Mouse (Mus musculus): ENCODE results near the gene Bclaf1.

Gene Bclaf1

DNA sequence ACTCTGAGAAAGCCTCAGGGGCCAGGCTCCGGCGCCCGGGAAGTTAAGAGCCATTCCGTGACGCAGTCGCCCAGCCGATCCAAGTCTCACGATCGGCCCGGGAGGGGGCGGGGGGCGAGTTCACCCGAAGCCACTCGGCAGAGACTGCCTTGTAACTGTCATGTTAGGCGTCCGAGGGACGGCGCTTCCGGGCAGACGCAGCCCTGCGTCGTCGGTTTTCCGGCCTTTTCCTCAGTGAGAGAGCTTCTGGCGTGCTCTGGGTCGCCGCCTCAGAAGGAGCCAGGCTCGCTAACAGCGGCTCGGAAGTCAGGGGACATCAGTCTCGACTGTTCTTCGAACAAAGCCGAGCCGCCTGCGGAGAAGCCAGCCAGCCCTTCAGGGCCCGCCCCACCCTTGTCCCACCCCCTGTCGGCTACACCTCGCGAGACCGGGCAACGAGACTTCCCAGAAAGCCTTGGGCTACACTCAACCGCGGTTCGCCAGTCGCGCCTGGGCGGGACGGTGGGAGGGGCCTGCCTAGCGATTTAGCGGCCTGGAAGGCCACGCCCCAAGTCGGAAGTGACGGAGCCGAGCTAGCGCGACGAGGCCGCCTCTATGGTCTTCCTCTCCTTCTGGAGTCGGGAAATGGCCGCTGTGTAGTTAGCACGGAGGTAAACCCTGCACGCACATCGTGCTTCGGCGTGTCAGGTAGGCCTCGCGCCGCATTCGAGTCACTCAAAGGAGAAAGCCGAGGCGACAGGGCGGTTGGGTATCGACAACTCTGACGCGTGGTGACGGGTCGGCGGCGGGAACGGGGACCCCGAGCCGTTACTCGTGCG lies at the start of gene Bclaf1:
Gene Bclaf1, plus strand, starts transcription at position 552 of the 818 bp plus-strand sequence.
- DNase-seq: peak; percentile 99

DNA sequence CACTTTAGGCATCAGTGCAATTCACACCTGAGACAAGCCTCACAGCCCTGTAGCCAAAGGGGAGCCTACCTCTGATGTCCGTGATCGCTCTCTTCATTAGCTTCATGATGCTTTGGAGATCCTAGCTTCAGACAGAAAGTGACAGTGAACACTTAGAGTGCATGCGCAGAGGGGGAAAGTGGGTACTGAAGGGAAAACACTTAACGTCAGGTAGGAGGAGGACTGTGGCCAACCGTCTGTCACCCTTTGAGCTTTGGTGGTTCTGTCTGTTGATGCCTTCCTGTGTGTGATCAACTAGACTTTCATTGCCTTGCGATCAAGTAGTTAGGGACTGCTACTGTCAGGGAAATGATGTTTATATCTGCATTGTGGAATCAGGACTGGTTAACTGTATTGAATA lies 49.4 kb upstream of the Bclaf1 start:
- DNase-seq: no peak

DNA sequence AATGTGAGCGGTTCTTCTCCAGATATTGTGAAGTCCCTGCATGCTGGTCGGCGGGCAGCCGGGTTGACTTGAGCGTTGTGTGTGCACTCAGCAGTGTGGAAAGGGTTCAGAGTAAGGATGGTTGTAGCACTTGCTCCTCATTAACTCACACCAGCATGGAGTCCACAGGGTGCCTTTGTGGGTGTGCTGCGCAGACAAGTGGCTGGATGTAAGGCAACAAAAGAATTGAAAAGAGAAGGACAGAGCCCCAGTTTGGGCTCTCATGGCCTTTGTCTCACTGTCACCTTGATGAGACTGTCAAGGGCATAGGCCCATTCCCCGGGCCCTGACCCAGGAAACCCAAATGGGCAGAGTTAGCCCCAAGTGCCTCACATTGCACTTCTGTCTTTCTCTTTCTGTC lies 47.8 kb upstream of the Bclaf1 start:
- no peak for DNase-seq

DNA sequence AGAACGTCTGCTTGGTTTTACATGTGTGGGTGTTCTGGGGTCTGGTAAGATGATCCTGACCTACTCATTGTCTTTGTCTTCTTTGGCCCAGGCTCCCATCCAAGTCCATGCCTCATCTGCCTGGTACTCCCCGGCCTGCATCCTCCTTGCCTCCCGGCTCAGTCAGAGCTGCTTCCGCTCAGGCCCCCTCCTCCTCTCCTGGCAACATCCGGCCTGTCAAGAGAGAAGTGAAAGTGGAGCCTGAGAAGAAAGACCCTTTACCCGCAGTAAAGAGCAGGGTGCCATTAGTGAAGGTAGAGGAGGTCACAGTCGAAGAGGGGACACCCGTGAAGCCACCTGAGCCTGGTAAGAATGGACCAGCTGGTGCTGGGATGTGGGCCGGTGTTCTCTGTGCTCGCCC lies 45.2 kb upstream of the Bclaf1 start:
- no peak for DNase-seq

DNA sequence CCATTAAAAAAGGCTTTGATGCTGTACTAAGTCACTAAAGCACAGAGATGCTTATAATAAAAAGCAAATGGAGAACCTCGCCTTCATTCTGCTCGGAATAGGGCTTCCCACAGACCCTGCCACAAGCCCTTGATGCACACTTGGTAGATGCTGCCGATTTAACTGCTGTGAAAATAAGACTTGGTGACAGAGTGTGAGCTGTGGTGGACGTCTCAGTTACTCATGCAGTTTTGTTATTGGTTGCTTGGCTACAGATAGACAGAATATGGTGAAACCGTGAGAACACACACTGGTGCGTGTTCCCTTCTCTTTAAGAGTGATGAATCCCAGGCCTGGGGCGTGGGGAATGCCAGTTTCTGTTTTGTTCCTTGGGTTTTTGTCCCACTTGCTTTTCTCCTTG lies 43.3 kb upstream of the Bclaf1 start:
- no peak for DNase-seq

DNA sequence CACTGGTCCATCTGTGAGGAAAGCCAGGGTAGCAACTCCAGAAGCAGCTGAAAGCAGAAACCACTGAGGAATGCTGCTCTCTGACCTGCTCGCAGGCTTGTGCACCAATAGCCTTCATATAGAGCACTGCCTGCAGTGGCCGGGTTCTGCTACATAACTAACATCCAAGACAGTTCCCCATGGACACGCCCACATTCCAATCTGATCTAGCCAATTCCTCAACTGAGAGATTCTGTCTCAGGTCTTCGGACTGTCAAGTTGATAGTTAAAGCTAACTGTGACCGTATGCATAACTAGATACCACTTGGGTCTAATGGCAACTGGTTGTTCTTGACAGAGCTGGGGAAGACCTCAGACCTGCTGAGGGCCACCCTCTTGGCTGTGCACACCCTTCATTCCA lies 39.9 kb upstream of the Bclaf1 start:
- DNase-seq: no peak

DNA sequence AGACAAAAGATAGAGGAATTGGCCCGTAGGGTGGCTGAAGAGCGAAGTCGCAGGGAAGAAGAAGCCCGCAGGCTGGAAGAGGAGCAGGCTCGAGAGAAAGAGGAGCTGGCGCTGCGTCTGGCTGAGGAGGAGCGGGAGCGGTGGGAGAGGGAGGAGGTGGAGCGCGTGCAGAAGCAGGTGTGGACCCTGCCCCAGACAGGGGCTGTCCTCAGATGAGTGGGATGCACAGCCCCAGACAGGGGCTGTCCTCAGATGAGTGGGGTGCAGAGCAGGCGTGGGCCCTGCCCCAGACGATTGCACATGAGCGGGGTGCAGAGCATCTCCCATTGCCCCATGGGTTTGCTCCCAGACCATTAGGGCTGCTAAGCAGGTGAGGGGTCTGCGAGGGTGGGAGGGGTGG lies 39.0 kb upstream of the Bclaf1 start:
- no peak for DNase-seq

DNA sequence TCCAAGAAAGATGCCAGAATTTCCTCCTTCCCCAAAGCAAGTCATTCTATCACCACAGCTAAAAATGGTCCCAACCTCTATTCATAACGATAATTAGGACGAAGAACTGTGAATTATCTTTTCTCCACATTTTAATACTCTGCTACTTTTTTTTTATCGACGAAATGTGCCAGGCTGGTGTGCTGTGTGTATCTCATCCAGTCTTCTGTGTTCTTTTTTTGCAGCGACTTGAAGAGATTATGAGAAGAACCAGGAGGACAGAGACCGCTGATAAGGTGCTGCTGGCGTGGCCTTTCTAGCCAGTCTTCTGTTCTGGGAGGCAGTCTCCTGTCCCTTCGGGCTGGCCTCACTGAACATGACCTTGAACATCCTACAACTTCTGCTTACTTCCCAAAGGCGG lies 38.2 kb upstream of the Bclaf1 start:
- DNase-seq: no peak

DNA sequence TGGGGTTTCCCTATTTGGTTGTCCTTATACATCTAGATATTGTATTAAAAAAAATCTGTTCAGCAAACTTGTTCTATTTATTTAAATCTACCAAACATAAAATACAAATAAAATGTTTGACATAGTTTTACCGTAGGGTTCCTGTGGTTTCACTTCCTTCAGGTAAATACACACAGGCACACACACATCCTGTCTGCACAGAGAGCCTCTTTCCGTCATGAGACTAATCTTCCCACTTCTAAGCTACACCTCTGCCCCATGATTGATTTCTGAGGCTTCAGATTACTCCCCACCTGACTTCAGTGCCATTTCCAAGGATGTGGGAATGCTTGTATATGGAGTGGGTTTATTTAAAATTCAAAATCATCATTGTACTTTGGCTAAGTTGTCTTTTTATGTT lies 30.8 kb upstream of the Bclaf1 start:
- DNase-seq: no peak

DNA sequence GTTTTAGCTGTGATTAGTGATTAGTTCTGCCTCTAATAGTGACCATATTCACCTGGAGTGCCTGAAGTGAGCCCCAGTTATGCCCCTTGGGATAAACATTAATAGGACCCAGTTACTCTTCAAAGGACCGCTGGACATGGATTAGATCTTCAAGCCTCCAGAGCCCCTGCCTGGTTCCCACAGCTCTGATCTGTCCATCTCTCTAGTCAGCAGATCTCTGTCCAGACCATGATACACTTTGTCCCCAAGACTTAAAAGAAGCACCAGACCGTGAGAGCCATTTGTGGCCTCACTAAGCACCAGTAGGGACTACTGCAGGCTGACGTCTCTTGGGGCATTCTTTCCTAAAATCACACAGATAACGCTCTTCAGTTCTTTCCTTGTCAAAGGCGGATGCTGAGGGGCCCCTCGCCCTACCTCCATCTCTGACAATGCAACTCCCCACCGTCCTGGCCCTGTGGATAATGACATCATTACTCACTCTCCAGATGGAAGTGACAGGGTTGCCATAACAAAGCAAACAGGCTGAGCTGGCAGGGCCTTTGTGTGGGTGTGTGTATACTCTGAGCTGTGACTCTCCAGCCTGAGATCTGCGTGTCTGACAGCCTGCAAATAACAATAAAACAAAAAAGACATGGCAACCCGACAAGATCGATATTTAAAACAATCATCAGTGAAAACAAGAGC lies 26.8 kb upstream of the Bclaf1 start:
- no peak for DNase-seq

DNA sequence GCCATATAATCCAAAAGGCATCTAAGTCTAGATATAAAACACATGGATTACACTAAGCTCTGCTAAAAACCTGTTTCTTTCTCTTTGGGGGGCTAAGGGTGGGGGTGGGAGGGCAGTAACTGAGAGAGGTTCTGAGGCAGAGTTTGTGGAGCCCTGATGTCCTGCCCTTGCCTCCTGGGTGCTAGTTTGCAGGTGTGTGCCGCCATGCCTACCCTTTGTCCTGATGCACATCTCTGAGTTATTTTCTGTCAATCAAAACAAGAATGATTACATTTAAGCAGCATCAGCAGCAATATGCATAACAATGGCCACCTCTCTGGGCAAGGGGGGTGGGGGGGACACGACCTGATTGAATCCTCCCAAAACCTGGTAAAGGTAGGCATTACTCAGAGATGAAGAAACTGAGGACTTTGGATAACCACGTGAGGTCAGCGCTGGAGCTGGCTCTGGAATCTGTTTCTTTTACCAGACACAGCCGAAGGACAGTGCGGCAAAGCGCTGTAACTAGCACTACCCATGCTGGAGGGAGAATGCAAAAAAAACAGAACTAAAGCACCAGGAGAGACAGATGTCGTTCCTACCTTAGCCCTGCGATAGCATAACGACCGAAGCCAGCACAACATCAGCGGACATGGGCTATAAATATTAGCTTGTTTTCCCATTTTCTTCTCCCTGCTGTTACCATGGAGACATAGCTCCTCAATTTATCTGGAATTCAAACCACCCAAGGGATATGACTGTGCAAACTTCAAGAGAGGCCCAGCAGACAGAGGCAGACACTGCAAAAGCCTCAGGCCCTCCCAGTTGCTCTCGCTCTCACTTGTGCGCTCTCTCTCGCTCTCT lies 26.1 kb upstream of the Bclaf1 start:
- no peak for DNase-seq

DNA sequence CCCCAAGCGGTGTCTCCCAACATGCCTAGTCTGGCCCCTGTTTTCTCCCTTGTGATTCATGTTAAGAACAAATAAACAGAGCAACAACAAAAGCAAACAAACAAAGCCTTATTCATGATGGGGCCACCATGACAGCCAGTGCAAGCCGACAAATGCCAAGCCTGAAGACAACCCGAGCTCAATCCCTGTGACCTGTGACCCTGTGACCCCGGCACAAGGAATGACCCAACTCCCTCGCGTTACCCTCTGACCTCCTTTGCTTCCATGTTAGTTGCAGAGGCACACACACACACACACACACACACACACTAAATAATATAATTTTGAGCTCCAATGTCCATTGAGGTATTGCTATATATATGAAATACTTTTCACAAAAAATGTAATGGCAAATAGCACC lies 24.9 kb upstream of the Bclaf1 start:
- no peak for DNase-seq

DNA sequence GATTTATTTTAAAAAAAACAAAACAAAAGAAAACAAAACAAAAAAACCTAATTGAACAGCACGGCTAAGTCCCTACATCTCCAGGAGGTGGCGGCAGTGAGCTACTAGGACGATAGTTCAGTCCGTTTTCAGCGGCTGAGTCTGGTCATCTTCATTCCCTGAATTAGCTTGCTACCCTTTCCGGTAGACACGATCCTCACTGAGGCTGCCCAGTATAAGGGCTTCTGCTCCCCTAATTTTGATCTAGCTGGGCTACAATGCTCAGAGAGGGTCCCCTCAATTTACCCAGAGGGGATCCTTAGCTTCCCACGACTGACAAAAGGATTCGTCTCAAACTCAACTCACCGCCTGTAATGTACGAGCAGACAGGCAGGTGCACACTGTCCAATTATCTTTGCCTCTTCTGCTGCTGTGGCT lies 21.8 kb upstream of the Bclaf1 start:
- DNase-seq: peak; percentile 78

DNA sequence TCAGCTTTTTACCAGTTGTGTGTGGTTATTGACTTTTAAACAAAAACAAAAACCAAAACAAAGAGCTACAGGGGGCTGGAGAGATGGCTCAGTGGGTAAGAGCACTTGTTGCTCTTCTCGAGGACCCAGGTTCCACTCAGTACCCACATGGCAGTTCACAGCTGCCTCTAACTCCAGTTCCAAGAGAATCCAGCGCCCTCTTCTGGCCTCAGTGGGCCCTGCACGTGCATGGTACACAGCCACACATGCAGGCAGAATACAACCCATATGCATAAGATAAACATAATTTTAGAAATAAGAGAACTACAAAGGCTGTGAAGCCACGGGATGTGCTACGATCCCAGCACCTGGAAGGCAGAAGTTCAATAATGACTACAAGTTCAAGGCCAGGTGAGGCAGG lies 16.3 kb upstream of the Bclaf1 start:
- DNase-seq: no peak

DNA sequence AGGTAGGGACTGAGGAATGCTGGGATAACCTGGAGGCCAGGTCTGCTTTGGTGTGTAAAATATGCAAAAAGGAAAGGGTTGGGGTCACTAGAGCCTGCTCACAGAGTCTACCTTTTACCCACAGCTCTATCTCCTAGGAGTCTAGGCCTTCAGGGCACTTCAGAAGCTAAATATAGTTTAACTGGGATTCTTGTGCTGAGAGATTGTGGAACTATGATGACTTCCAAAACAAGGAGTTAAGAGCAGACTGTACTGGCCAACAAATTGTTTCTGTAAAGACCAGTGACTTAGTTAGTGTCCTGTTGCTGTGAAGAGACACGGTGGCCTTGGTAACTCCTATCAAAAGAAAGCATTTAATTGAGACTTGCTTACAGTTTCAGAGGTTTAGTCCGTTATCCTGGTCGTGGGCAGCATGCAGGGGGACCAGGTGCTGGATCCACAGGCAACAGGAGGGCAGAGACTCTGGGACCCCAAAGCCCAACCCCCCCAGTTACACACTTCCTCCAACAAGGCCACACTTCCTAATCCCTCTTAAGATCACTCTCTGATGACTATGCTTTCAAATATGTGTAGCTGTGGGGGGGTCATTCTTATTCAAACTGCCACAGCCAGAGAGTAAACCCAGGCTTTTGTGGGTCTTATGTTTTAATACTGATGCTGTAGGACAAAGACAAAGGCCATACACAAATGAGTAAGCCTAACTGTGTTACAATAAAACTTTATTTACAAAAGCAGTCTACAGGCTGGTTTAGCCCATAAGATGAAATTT lies 13.9 kb upstream of the Bclaf1 start:
- DNase-seq: no peak

DNA sequence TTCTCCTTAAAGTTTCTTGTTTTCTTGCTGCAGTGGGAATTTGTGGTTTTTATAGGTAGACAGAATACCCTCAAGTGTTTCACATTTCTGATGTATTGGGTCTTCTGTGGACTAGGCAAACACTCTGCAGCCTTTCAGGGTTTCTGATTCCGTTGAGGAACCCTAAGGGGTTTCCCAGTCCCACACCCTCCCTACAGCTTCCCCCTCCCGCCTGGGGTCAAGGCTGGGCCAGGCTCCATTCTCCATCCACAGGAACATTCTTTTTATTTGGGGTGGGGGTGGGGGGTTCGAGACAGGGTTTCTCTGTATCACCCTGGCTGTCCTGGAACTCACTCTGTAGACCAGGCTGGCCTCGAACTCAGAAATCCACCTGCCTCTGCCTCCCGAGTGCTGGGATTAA lies 13.2 kb upstream of the Bclaf1 start:
- no peak for DNase-seq

DNA sequence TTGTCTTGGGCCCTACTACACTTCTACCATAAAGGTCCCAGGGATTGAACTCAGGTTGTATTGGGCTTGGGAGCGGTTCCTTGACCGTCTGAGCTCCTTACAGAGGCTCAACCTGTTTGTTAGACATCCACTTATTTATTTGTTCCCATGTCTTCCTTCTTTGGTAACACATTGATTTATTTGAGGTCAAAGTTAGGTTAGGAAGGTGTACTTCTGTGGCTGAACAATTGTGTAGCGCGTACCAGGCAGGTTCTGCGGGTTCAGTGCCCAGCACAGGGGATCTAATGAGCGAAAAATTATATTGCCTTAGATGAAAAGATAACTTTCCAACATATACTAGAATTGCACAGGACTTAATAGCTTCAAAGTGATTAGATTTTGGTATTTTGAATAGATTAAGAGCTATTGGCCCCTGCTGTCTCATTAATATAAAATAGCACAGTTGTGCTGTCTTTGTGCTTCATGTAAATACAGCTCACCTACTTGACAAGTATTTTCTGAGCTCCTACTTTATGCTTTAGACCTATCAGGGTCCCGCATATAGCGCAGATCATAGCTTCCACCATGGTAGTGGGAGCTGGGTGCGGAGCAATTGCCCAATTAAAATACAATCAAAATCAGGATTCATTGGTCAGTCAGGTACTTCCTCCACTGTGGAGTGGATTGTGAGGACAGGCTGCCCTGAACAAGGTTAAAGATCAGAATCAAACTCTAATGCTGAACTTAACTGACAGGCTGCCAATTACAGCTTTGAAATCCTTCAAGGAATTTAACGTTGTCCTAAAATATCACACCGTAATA lies 1.1 kb upstream of the Bclaf1 start:
- DNase-seq: no peak

DNA sequence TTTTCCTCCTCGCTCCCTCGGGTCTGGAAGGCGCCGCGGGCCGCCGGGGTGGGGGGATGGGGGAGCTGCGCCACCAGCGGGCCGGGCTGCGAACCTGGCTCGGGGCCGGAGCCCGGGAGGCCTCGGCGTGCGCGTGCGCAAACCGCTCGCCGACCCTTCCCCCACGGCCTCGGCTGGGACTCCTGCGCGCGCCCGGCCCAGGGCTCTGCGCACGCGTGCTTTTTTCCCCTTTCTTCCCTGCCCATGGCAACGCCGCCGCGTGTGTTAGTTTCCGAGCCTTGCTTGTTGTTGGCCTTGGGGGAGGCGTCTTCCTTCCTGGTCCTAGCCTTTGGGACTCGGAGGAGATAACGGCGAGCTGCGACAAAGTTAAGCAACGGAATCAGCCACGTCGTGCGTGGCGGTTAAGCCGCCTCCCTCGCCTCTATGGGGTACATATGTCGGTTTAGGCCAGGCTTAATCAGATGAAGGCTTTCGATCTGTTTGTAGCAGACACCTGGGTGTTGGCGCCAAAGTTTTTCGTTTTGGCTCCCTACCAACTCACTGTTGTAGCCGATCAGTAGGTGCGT lies 550 bp downstream of the Bclaf1 start:
- DNase-seq: peak; percentile 88

DNA sequence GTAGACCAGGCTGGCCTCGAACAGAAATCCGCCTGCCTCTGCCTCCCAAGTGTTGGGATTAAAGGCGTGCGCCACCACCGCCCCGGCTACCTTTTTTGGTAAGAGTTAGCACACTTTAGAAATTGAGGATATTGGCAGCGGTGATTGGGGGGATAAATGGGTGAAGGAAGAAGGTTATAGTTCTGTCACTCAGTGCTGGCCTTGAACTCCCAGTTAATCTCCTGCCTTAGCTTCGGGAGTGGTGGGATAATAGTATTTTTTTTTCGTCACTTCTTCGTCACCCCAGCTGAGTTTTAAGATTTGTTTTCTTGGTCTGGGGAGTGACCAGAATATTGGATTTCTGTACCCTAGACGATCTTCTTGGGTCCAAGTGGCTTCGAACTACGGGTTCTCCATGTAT lies 1.2 kb downstream of the Bclaf1 start:
- peak; percentile 54 for DNase-seq

DNA sequence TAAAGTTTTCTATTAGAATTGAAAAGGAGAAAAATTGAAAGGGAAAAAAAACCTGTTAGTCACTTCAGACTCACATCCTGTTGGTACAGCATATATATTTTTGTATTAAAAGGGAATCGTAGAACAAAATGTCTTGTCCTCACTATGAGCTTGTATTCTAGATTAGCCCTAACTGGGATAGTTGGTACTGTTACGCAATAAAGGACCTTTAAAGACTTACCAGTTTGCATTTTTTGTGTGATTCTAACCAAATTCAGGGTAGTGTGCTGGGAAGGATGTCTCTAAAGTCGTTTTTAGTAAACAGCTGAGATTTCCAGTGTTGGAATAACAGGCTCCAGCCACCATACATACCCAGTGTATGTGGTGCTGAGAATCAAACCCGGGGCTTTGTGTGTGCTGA lies 1.7 kb downstream of the Bclaf1 start:
- peak; percentile 10 for DNase-seq

DNA sequence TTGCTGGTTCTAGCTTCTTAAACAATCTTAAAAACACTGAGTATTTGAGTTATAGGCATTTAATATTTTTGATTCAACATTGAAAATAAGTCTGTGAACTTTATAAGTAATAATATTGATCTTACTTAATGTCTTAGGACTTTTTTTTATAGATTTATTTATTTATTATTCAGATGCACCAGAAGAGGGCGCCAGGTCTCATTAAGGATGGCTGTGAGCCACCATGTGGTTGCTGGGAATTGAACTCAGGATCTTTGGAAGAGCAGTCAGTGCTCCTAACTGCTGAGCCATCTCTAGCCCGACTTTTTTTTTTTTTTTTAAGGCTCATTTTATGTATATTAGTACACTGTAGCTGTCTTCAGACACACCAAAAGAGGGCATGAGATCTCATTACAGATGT lies 2.5 kb downstream of the Bclaf1 start:
- peak; percentile 28 for DNase-seq

DNA sequence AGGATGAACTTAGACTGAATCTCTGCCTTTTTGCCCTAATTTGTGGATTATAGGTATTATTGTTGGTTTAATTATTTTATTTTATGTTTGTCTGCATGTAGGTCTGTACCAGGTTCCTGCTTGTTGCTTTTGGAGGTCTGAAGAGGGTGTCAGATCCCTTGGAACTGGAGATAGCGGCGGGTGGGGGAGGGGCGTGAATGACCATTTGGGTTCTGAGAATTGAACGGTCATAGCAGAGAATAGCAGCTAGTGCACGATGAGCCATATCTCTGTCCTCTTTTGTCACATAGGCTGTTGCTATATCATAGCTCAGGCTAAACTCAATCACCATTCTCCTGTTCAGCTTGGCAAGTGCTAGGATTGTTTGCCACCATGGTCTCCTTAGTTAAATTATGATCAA lies 5.2 kb downstream of the Bclaf1 start:
- DNase-seq: no peak

All from cerebellum, adult 9-10 months (tissue).